Mouse (Mus musculus): ENCODE data around the gene Syn3.

The Syn3 gene

DNA sequence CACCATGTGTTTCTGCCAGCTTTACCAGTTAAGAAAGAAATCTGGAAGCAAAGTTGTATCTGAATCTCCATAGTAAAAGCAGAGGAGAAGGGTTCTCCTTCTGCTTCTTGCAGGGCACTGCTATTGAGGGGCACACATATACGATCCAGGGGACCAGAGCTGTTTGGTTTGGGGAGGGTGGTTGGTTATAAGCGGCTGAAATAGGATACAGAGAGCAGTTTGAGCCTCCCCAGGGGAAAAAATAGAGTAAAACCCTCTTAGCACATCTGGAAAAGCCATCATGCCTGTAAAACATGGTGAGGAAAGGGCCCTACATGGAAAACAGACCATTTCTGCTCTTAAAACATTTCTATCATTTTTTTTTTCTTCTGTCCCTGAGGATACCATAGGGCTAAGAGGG is 220.2 kb downstream of the Syn3 start:
- no peak for DNase-seq (ENCODE audit: low spot score in 2 of 2)

DNA sequence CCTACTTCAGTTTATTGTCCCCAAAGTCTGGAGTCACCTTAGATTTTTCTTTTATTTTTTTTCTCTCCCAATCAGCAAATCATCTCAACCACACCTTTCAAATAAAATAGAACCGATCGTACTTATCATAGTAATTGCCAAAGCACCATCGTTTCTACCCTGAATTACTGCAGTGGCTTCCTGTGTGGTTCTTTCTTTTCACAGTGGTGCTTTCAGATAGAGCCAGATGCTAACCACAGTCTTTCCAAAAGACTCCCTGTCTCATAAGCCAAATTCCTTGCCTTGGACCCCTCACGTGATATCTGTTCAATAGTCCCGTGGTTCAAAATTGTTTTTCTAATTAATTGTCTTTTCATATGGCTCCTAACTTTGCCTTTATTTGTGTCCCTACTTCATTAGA is 221.4 kb downstream of the Syn3 start:
- DNase-seq (ENCODE audit: low spot score in 2 of 2), result no peak

DNA sequence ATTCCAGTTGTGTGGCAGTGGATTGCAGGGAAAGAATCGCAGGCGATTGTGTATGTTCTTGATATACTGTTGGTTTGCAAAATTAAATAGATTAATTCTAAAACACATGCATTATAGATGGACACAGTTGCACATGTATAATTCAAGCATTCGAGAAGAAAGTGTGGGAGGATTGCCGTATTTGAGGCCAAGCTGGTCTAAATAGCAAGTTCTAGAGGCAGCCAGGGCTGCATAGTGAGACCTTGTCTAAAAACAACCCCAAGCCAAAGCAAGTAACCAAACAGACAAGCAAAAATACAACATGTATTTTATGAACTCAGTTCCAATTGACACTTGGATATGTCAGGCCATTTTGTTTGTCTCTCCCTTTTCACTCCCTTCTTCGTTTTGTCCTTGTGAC is 223.1 kb downstream of the Syn3 start:
- DNase-seq (ENCODE audit: low spot score in 2 of 2), result no peak

DNA sequence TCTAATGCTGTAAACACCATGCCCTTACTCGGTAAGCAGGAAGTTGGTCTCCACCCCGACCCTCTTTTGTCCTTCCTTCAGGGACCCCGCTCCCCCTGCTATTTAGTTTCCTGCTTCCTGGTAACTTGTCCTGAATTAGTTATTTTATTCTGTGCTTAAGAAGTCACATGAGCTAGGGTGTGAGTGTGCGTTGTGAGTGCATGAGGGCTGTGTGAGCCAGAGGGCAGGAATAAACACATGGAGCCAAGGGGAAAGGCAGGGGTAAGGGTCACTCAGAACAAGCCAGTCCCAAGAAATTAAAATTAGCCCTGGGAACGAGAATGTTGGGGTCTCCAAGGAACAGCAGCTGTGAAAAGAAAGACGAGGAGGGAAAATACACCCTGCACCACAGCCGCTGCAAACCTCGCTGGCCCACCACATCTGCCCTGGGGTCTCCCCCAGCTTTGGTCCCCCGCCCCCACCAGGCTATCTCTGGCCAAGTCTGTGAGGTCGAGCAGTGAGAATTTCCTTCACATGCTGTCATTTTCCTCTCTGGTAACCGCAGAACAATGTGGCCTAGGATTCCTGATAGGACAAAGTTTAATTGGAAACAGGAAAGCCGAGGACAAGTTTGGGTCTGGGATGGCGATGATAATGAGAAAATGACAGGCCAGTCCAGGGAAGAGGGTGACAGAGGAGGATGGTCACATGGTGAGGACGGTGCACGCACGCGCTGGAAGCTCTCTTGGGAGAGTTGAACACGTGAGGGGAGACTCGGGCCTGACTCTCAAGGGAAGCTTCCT is 225.1 kb downstream of the Syn3 start:
- DNase-seq (ENCODE audit: low spot score in 2 of 2), result no peak

DNA sequence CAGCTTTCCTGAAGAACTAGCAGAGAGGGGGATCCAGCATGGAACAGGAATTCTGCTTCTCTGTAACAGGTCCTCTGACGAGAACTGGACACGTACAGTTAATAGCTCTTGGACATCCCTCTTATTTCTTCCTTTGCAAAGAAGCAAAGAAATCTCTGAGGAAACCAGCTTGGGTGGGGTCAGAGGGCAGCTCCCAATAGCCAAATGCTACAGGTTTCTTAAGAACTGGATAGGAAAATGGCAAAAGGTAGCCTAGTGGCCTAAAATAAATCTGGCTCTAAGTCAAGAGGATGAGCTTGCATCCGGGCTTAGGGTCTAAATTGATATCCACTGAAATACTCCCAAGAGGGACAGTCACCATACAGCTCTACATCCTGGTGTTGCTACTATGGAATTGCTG is 225.9 kb downstream of the Syn3 start:
- DNase-seq (ENCODE audit: low spot score in 2 of 2), result no peak

DNA sequence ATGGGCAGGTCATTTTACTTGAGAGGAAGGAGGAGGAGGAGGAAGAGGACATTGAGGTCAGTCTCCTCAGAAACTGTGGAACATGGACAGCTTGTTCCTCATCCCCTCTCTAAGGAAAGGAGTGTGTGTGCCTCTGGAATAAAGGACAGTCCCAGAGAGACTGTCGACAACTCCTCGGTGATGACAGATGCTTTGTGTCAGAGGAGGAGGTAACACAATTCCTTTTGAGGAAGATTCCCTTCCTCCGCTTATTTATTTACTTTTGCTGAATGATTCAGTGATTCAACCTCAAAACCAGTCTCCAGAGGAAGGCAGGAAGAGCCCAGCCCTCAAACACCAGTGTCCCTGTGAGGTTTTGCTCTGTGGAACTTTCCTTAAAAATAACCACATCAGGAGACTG is 228.4 kb downstream of the Syn3 start:
- no peak for DNase-seq (ENCODE audit: low spot score in 2 of 2)

DNA sequence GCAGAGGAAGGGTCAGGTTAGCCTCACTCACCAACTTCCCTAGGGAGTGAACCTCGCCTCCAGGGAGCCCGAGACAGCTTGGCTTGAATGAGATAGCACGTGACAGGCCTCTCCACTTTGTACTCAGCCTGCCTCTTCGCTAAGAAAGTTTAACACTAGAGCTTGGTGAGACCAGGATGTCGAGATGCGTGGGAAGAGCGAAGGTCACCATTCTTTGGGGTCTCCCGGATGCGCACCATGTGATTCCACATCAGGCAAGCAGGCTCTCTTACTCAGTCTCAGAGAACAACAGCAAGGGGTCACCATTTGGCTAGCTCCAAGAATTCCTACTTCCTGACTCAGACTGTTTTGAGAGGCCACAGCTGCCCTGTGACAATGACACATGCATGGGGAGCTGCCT is 234.1 kb downstream of the Syn3 start:
- no peak for DNase-seq (ENCODE audit: low spot score in 2 of 2)

DNA sequence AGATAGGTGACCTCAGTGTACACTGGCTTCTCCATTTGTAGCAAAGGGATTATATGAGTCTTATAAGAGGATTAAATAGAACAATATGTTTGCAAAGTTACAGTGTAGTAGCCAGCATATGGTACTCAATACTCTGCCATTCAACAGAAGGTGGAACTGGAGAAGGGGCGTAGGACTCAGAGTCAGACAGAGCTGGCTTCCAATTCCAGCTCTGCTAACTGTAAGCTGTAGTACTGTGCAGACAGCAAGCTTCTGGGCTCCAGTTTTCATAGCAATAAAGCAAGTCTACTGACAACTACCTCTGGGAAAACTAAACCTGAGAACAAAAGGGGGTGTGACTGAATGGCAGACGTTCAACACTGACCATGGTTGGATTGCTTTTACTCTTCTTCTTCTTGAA is 237.0 kb downstream of the Syn3 start:
- DNase-seq (ENCODE audit: low spot score in 2 of 2), result no peak

DNA sequence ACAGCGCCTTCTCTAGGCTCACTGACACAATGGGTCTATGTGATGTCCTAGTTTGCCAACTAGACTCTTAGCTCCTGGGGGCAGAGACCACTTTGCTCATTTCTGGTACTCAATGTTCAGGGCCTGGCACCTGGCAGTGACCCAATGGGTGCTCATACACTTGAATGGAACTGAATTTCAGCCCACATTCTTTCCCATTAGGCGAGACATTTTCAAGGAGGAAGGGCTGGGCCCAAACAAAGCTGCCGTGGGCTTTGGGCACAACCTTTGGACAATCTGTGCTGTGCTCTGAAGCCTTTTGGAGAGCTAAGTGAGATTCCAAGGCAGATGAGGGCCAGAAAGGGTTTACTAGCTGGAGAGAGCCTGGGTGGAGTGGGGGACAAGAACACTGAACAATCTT is 239.7 kb downstream of the Syn3 start:
- DNase-seq (ENCODE audit: low spot score in 2 of 2), result no peak

DNA sequence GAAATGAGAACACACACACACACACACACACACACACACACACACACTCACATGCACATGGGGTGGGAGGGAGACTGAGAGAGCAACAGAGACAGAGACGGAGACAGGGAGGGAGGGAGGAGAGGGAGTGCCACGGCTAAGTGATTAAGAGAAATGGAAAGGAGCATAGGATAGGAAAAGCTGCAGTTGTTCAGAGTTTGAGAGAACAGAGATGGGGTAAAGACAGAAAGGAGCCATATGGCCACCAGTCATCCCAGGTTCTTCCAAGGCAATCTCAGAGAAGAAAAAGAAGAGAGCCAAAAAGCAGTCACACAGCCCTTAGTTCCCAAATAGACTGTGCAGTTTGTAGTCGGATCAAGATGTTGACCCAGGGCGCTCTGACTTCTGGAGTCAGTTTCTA is 240.7 kb downstream of the Syn3 start:
- no peak for DNase-seq (ENCODE audit: low spot score in 2 of 2)

DNA sequence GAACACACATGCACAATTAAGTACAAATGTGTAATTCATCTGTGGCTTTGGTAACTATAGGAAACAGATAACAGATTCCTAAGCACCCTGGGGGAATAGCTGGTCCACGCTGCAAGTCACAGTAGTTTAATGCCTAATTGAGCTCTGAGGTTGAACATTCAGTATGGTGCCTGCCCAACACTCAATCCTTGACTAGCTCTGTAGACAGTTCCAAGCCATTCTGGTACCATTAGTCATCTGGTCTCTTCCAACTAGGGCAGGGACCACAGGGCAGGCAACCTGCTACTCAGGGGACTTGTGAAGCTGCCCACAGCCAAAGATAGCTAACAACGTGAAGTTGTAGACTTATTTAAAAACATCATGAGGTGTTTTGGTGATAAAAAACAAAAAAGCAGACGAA is 241.7 kb downstream of the Syn3 start:
- DNase-seq (ENCODE audit: low spot score in 2 of 2), result no peak

DNA sequence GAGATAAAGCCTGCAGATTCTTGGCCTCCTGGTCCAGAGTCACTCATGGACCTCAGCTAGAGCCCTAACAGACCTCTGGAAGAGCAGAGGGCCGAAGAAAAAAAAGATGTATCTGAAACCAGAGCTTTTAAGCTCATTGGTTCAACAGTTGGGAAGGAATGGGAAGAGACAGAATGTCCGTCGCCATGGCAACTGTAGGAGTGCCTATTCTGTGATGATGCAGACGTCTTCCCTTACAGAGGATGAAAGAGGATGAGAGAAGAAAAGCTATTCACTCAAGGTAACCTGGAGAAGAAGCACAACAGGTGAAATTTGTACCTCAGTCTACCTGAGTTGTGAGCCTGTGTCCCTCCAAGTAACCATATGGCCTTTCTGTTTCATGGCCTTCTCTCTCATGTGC is 242.5 kb downstream of the Syn3 start:
- no peak for DNase-seq (ENCODE audit: low spot score in 2 of 2)

DNA sequence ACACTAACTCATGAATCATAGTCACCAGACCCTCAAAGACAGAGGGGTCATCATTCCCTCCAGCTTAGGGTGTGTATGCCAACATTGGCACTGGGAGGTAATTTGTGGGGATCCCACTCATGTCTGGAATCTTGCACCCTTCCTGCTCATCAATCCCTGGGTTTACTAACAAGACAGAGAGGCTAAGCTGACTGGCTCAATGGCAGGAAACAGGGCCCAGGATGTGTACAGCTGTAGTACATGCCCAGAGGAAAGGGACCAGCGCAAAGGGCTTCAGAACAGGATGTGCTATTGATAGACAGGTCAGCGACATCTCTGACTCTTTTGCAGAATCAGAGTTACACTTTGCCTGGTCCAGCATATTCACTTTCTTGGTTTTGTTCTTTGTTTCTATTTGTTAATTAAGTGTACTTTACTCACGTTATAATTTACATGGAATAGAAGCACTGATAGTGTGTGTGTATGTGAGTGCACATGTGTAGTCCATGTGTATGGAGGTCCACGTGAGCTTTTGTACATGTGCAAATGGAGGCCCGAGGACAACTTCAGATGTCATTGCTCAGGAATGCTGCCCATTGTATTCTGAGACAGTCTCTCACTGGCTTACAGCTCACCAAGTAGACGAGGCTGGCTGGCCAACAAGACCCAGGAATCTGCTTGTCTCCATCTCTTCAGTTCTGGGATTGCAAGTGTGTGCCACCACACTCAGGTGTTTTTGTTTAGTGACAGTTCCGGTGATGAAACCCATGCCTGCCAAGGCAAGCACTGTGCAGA is 248.4 kb downstream of the Syn3 start:
- DNase-seq (ENCODE audit: low spot score in 2 of 2), result no peak

DNA sequence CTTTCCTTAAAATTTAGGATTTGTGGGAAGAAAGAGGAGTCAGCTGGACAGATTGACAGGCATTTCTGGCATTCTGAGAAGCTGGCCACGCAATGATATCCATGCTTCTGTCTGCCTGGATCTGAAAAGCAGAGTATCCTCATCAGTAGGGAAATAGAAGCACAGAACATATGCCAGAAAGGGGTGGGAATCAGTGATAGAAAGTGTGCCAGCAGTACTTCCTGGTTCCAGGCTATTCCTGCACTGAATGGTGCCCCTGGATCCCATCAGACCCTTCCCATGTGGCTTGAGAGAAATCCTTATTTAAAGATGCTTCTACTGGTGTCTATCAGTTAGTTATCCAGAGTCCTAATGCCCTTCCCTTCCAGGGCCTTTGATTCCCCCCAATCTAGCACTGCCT is 249.4 kb downstream of the Syn3 start:
- no peak for DNase-seq (ENCODE audit: low spot score in 2 of 2)

DNA sequence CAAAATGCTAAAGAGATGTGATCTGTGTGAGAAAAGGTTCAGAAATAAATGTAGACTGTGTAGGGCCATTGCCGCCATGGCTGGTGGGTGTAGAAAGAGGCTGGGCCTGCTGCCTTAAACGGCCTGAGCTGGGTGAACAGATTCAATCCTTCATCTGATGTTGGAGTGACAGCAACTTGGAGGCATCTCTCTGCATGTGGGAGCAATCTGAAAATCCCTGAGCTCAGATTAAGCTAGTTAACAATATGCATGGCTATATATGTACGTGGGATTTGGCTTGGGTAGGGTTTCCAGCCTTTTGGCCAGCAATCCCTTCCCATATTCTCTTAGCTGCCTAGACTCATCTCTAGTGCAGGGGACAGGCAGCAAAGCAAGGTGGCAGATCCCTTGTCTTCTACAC is 249.9 kb downstream of the Syn3 start:
- no peak for DNase-seq (ENCODE audit: low spot score in 2 of 2)

DNA sequence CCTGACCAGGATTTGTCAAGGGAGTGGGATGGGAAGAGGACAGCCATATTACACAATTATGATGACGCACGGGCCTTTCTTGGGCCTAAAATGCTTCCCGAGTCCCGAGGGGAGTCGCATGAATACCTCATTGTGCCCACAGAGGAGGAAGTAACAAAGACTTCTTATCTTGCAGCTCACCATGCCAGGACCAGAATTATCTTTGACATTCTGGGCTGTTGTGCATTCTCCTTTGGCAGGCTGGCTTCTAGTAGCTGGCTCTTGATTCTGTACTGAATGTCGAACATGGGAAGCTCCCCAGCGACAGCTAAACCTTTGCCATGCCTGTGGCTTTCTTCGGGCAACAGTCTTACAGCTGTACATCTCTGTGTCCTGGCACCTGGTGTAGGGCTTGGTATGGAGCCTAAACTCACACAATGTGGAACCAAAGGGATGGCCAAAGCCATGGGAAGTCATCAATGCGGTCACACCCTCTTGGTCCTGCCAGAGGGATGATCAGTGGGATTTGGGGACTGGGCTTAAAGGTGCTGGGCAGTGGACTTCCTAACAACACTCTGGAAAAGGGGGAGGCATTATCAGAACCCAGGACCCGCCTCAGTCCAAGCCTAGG is 250.5 kb downstream of the Syn3 start:
- DNase-seq (ENCODE audit: low spot score in 2 of 2), result no peak

DNA sequence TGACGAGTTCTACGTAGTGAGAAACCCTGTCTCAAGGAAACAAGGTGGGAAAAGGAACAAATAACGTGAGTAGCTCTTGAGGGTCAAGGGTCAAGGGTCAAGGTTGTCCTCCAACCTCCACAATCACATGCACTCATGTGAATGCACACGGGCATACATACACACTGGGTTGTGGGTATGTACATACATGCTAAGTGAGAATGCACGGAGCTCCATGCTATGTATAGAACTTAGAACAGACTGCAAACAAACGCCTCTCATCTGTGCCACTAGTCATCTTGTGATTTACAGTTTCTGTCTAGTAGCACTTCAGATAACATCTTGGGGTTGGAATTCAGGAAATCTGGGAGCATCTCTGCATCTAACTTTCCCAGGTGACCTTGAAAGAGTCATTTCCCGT is 253.3 kb downstream of the Syn3 start:
- no peak for DNase-seq (ENCODE audit: low spot score in 2 of 2)

DNA sequence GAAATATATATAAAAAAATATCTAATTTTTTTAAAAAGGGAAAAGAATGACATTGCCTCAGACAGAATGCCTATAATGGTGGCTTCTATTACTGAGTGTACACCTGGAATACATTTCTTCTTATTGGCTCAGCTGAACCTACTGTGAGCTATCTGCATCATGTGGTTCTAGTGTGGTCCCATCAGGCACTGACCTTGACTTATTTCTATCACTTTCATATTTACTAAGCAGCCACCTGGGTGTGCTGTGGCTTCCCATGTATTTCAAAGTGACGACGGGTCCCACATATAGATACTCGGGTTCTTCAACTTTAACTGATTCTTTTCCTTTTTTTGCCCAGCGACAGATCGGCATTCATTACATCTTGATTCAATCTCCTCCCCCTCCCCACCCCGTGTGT is 255.2 kb downstream of the Syn3 start:
- DNase-seq (ENCODE audit: low spot score in 2 of 2), result no peak

DNA sequence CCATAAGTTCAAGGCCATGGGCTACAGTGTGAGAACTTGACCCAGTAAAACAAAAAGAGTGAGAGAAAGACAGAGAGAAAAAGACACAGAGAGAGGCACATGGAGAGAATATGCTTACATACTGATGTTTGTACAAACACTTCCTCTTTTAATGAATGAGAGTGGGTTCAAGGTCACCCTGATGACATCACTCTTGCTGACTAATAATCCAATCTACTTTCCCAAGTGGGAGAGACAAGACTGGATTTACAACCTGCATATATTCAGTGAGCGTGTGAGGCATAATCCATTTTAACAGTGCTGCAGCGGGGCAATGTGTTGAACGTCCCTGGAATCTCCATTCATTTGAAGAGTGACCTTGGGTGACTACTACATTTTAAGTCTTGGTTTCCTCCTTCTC is 256.0 kb downstream of the Syn3 start:
- no peak for DNase-seq (ENCODE audit: low spot score in 2 of 2)

DNA sequence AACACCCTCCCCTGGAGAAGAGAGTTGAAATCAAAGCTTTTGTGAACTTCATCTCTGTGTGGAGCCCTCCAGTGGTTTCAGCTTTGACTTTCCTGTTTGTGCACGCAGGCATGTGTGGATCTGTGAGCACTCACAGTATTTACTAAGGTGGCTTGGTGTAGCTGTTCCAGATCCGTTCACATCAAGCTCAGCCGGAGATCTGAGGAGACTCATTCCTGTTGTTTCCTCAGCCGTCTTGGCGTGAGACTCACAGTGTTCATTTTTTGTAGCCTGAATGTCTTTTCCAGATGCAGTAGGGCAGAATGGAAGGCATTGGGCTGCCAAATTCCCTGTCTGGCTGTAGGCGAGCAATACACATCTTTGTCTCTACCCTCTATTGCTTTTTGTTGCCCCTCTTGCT is 268.7 kb downstream of the Syn3 start:
- DNase-seq (ENCODE audit: low spot score in 2 of 2), result no peak

DNA sequence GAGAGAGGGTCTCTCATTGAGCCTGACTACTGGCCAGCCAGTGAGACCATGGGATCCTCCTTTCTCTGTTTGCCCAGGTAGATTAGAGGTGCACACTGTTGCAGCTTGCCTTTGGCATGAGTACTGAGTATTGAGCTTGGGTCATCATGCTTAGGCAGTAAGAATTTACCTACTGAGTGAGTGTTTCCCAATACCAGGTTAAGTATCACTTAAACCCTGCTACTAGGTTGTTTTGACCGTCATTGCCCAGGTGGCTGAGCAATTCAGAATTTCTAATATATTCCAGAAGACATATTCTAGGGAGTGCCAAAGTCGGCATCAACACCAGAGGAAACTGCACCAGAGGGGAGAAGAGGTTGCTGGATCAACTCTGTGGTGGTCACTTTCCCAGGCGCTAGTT is 273.2 kb downstream of the Syn3 start:
- DNase-seq (ENCODE audit: low spot score in 2 of 2), result no peak

DNA sequence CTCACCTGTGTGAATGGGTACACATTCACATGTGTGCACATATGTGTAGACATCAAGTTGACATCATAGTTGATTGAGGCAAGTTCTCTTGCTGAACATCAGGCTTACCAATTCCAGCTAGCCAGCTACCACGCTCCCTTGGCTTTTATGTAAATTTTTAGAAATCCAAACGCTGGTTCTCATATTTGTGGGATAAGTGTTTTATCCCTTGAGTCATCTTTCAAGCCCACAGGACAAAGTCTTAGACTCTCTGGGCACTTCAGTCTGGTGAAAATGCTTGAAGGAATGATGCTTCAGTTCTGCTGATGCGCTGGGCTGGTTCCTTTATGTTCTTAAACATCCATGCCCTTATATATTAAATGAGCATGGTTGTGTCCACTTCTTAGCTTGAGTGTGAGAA is 279.7 kb downstream of the Syn3 start:
- no peak for DNase-seq (ENCODE audit: low spot score in 2 of 2)

DNA sequence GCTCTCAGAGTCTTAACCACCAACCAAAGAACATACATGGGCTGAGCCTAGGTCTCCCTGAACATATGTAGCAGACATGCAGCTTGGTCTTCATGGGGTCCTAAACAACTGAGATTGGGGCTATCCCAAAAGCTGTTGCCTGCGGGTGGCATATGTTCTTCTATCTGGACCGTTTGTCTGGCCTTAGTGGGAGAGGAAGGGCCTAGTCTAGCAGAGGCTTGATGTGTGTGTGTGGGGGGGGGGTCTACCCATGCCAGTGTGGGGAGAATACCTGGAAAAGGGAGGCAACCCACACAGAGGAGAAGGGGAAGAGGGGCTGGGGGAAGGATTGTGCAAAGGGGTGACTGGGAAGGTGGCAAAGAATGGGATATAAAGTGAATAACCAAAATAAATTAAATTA is 281.9 kb downstream of the Syn3 start:
- no peak for DNase-seq (ENCODE audit: low spot score in 2 of 2)

Data from spleen, postnatal 14 days (tissue).